Mouse (Mus musculus) midbrain, embryonic 12.5 days (tissue): ENCODE data around the gene Cnga1. TPM values are rescaled to one million over a fixed set of nuclear protein-coding genes. Genes with fewer than 3 reads are reported as not detected.
"Not testable (repeated sequence)": the region's sequence is repeated elsewhere in the genome, so short reads cannot be mapped to it uniquely, and the experiment has no call there.

Source experiments
- ATAC-seq: fragments of 200-750 bp; cut with Nextera tagmentation; 2 replicates; pipeline ENCODE4 v1.8.0; 2017; ENCODE audit warnings: low read depth, moderate TSS enrichment, moderate library complexity; ENCODE audit not compliant: low FRiP score
- H3K27ac ChIP-seq: fragments of 300-500 bp; sonication (generic); replicated peaks from 2 replicates; pipeline ENCODE4 v1.5.1; 2016; ENCODE audit warnings: mild to moderate bottlenecking
- H3K27me3 ChIP-seq: fragments of 300-500 bp; sonication (generic); 2 replicates; pipeline ENCODE4 v1.6.1; 2016; ENCODE audit warnings: mild to moderate bottlenecking
- H3K36me3 ChIP-seq: fragments of 300-500 bp; sonication (generic); 2 replicates; pipeline ENCODE4 v1.6.1; 2016
- H3K4me1 ChIP-seq: fragments of 300-500 bp; sonication (generic); 2 replicates; pipeline ENCODE4 v1.6.1; 2016
- H3K4me2 ChIP-seq: fragments of 300-500 bp; sonication (generic); replicated peaks from 2 replicates; pipeline ENCODE4 v1.6.1; 2016; ENCODE audit warnings: mild to moderate bottlenecking, moderate library complexity
- H3K4me3 ChIP-seq: fragments of 300-500 bp; sonication (generic); 2 replicates; pipeline ENCODE4 v1.5.1; 2016; ENCODE audit warnings: mild to moderate bottlenecking
- H3K9ac ChIP-seq: fragments of 300-500 bp; sonication (generic); replicated peaks from 2 replicates; pipeline ENCODE4 v1.6.1; 2016; ENCODE audit warnings: mild to moderate bottlenecking, moderate library complexity
- H3K9me3 ChIP-seq: fragments of 300-500 bp; sonication (generic); 2 replicates; pipeline ENCODE4 v1.6.1; 2016; ENCODE audit warnings: mild to moderate bottlenecking
- WGBS: fragments of 180-500 bp; shearing (Covaris S2); methylation state at CpG from one replicate; pipeline ENCODE4 v1.1.7; 2016; 5-methylcytosine and 5-hydroxymethylcytosine counted together
- polyA plus RNA-seq: library from polyadenylated mRNA; unstranded; fragments of >200 nt; fragmentation: Nextera tagmentation; extraction: Ambion mirVana; gene quantifications from 2 replicates; pipeline ENCODE4 v1.2.1, GENCODE M21; 2016

The Cnga1 gene
- polyA plus RNA-seq, 1 experiment from 2014 or later, result not detected

DNA sequence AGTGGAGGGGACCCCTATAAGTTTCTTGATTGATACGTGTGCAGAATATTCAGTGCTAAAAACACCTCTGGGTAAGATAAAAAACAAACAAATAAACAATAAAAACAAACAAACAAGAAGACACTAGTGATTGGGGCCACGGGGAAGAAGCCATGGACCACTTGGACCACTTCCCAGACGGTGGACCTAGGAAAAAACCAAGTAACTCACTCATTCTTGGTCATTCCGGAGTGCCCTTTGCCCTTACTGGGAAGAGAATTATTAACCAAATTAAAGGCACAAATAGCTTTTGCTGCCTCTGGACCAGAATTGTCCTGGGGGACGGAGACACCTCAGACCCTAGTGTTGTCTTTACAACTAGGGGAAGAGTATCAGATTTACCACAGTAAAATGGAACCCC, 78.5 kb downstream of the Cnga1 start:
- WGBS, result 89% methylated on average over 5 of the region's 5 CpGs
- Histone ChIP-seq H3K9me3 (peaks cover 8% of the 10 kb centered on the region; the same call in 1 of the 2 replicates), H3K27ac (no peak overlapping the region), H3K9ac (no peak overlapping the region), H3K4me3 (no peak overlapping the region), H3K4me1 (no peaks in the 10 kb centered on the region), H3K27me3 (no peaks in the 10 kb centered on the region), H3K4me2 (no peak overlapping the region), H3K36me3 (no peaks in the 10 kb centered on the region)
- no peak for ATAC-seq

DNA sequence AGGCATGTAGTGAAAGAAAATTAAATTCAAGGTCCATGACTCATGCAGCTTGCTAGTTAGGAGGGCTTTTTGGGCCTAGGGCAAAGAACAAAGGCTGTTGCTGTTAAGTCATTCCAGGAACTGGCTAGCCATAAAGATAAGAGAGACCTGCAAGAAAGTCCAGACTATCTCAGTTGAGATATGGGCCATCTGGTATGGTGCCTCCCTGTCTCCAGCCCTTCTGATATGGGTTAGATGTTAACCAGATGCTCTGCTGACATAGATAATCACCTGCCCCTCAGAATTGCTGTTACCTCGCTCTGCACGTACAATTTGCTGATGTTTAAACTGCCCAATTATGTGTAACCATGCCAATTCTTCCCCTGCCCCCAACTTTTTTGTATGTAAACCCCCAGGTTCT, 80.9 kb downstream of the Cnga1 start:
- H3K4me3 ChIP-seq, ATAC-seq, H3K4me2 ChIP-seq, H3K27ac ChIP-seq, H3K9me3 ChIP-seq, H3K27me3 ChIP-seq, H3K4me1 ChIP-seq, H3K9ac ChIP-seq, H3K36me3 ChIP-seq: not testable (repeated sequence)
- 89% methylated on average over 2 of the region's 2 CpGs for WGBS

DNA sequence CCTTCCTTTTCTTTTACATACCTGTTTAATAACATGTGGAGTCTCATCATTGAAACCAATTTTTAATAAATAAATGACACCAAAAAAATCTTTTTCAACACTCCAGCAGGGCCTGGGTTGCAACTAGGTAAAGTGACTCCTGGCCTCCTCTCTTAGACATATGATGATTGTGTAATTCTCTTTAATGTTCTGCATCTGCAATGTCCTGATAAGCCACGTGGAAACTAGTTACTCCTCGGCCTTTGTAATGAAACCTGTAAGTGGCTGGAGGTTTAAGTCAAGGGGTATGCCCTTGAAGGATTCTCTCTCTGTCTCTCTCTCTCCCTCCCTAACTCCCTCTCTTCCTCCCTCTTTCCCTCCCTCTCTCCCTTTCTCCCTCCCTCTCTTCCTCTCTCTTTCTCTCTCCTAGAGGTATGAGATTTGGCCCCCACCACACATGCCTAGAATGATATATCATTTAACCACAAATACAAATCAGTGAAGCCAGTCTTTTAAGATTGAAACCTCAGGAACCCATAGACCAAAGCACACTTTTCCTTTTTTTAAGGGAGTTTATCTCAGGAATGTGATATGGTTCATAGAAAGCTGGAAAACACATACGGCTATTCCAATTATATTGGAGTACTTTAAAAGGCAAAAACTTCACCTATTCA, 83.0 kb downstream of the Cnga1 start:
- Histone ChIP-seq H3K9ac (no peak overlapping the region), H3K27me3 (no peaks in the 10 kb centered on the region), H3K27ac (no peak overlapping the region), H3K36me3 (no peaks in the 10 kb centered on the region), H3K4me3 (no peak overlapping the region), H3K9me3 (no peaks in the 10 kb centered on the region), H3K4me2 (no peak overlapping the region), H3K4me1 (peaks cover 9% of the 10 kb centered on the region)
- no peak for ATAC-seq
- 80% methylated on average over 3 of the region's 3 CpGs for WGBS

DNA sequence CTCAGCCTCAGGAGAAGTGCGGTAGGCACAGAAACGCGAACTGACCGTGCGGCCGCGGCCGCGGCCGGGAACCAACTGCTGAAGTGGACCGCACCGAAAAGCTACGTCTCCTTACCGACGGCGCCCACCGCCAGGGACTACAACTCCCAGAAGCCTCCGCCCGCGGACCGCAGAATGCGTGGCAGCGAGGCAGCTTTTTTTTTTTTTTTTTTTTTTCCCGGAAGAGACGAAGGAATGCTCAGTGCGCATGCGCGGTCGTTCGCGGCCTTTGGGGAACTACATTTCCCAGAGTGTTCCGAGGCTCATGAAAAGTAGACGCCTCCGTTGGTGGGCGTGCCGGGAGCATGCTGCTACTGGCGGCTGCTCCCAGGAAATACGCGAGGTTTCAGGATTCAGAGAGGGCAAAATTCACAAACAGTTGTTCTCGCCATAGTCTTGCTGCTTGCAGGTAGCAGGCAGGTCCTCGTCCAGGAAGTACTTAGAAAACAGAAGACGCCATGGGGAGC, 84.5 kb downstream of the Cnga1 start, which contains the start of gene Nfxl1:
Gene Nfxl1, minus strand, starts transcription at position 141 of the 506 bp plus-strand sequence.
- Histone ChIP-seq H3K4me3 (peak within 1 kb of the TSS; percentile 92), H3K4me2 (peak within 1 kb of the TSS; percentile 89), H3K9me3 (no peaks in the 10 kb centered on the region), H3K36me3 (peaks cover 5% of the 10 kb centered on the region; the same call in 1 of the 2 replicates), H3K27me3 (no peaks in the 10 kb centered on the region), H3K4me1 (peaks cover 9% of the 10 kb centered on the region), H3K9ac (peak within 1 kb of the TSS; percentile 95), H3K27ac (peak within 1 kb of the TSS; percentile 77)
- ATAC-seq, result peak; percentile 96
- under 1% methylated on average over 42 of the region's 42 CpGs for WGBS

DNA sequence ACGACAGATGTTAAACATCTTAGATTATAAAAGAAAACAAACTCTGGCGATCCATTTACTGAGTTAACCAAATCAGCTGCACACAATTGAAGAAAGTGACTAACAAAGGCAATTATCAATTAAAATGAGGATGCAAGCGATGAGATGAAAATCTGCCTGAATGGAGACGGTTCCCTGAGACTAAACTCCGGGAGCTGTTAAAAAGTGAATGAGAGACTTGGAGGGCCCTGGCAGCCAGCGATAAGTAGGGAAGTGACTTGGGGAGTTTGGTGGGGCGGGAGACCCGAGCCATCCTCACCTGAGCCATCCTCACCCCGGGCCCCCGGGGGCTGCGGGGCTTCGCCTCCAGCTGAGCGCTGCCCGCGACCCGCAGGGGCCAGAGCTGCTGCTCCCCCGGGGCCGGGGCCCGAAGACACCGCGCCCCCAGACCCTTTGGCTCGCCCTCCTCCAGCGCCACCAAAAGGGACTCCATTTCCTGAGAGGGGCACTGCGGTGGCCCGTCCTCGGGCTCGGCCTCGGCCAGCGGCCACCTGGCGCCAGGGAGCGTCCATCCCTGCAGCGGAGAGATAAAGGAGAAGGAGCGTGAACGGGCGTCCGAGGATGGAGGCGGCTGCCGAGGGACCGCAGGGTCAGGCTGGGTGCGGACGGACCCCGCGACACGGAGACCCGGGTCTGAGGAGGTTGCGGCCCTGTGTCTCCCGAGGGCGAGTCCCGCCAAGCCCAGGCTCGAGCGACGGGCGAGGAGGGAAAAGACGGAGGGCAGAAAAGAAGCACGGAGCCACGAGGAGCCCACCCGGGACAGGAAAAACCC, 85.2 kb downstream of the Cnga1 start:
- WGBS, result 1% methylated on average over 57 of the region's 57 CpGs
- Histone ChIP-seq H3K27ac (peak overlapping the region; percentile 77), H3K36me3 (peaks cover 9% of the 10 kb centered on the region; the same call in 1 of the 2 replicates), H3K9me3 (no peaks in the 10 kb centered on the region), H3K4me2 (peak overlapping the region; percentile 89), H3K9ac (peak overlapping the region; percentile 95), H3K4me1 (peaks cover 9% of the 10 kb centered on the region), H3K4me3 (peak overlapping the region; percentile 92), H3K27me3 (no peaks in the 10 kb centered on the region)
- peak; percentile 83 for ATAC-seq

DNA sequence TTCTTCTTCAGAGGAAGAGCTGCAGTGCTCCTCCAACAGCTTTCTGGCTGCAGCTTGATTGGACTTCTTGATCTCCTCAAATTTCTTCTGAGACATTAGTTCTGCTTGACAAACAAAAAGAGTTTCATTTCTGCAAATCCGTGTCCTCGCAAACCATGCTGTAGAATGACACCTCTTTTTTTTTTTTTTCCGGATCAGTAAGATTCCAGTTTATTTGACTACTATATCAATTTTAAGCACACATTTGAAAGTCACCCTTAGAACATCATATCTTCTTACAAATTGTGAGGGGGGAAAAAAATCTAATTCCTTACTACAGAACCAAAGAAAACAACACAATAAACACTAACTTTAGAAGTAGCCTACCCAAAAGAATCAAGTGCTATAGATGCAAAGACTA, 87.8 kb downstream of the Cnga1 start:
- H3K9ac ChIP-seq, result no peak overlapping the region
- H3K4me1 ChIP-seq, result peaks cover 9% of the 10 kb centered on the region
- H3K27ac ChIP-seq, result no peak overlapping the region
- H3K4me3 ChIP-seq, result no peak overlapping the region
- 83% methylated on average over 3 of the region's 3 CpGs for whole genome bisulfite sequencing
- H3K27me3 ChIP-seq, result no peaks in the 10 kb centered on the region
- no peak for ATAC-seq
- H3K36me3 ChIP-seq, result peaks cover 14% of the 10 kb centered on the region; the same call in 1 of the 2 replicates
- no peaks in the 10 kb centered on the region for H3K9me3 ChIP-seq
- H3K4me2 ChIP-seq, result no peak overlapping the region

Other genes with a start within 250 kb of the Cnga1 start
- gene Corin, start 139.8 kb downstream of the Cnga1 start, polyA plus RNA-seq, result 3.2 and 9.3 TPM in 2 replicates
- gene Nfxl1, start 84.6 kb downstream of the Cnga1 start, polyA plus RNA-seq, result 24.9 and 25.9 TPM in 2 replicates
- 2.0 and 2.6 TPM in 2 replicates for gene Zar1, start 63.0 kb downstream of the Cnga1 start, polyA plus RNA-seq
- 6.1 and 6.5 TPM in 2 replicates for gene Gm5868, start 56.7 kb downstream of the Cnga1 start, polyA plus RNA-seq
- 0.35 and 0.68 TPM in 2 replicates for gene Nipal1, start 3.5 kb upstream of the Cnga1 start, polyA plus RNA-seq
- gene Txk, start 108.5 kb upstream of the Cnga1 start, polyA plus RNA-seq, result 0.08 TPM in 1 of 2 replicates, not detected in the other
- 4.6 and 5.2 TPM in 2 replicates for gene Tec, start 224.2 kb upstream of the Cnga1 start, polyA plus RNA-seq